Mouse (Mus musculus): Measurements from ENCODE around the gene Zfp287. TPM values are rescaled to one million over a fixed set of nuclear protein-coding genes. Genes with fewer than 3 reads are reported as not detected.
A peak's percentile ranks its signal among the peaks of the same experiment; 100 is the strongest.

Zfp287 gene
- total and polyA plus RNA-seq, 2 experiments from 2014 or later, result 2.3 to 3.2 TPM

- TF ChIP-seq CTCF (IDR thresholded peaks at IDR 0.05; ENCODE audit: low read depth) (no peak), EP300 (IDR thresholded peaks at IDR 0.05; ENCODE audit: low read depth) (no peak)
- peak overlapping the region; percentile 36 for H3K4me2 ChIP-seq (ENCODE audit: low read depth, low read length)
- peaks cover 4% of the 10 kb centered on the region; the same call in 1 of the 2 replicates for H3K4me1 ChIP-seq (ENCODE audit: control insufficient read depth, insufficient read depth)
- H3K4me3 ChIP-seq (ENCODE audit: low read depth, low read length), result no peak overlapping the region
- no peak overlapping the region for H3K27ac ChIP-seq (ENCODE audit: low read depth)
- H3K9ac ChIP-seq (replicated peaks; ENCODE audit: low read depth, low read length), result no peak overlapping the region
- ATAC-seq (ENCODE audit: insufficient read depth, low read depth), result no peak
- H3K36me3 ChIP-seq (replicated peaks; ENCODE audit: control insufficient read depth, insufficient read depth, low read length), result peaks cover 13% of the 10 kb centered on the region; the same call in 1 of the 2 replicates
- 14% methylated on average over 12 of the region's 12 CpGs for WGBS
- DNase-seq (ENCODE audit: low spot score), result peak; percentile 12
- H3K27me3 ChIP-seq (ENCODE audit: control insufficient read depth, insufficient read depth, low read length), result no peaks in the 10 kb centered on the region
- H3K9me3 ChIP-seq (replicated peaks; ENCODE audit: control insufficient read depth, low read length), result no peaks in the 10 kb centered on the region
These were observed 62.2 kb downstream of the Zfp287 start for GRCm38 (mm10) chr11:62669471-62669870.

- Histone ChIP-seq H3K9me3 (replicated peaks; ENCODE audit: control insufficient read depth, low read length) (no peaks in the 10 kb centered on the region), H3K4me3 (ENCODE audit: low read depth, low read length) (no peak overlapping the region), H3K36me3 (replicated peaks; ENCODE audit: control insufficient read depth, insufficient read depth, low read length) (peaks cover 13% of the 10 kb centered on the region; the same call in 1 of the 2 replicates), H3K4me2 (ENCODE audit: low read depth, low read length) (no peak overlapping the region), H3K27me3 (ENCODE audit: control insufficient read depth, insufficient read depth, low read length) (no peaks in the 10 kb centered on the region), H3K27ac (ENCODE audit: low read depth) (no peak overlapping the region), H3K4me1 (ENCODE audit: control insufficient read depth, insufficient read depth) (peaks cover 4% of the 10 kb centered on the region; the same call in 1 of the 2 replicates), H3K9ac (replicated peaks; ENCODE audit: low read depth, low read length) (no peak overlapping the region)
- ATAC-seq (ENCODE audit: insufficient read depth, low read depth) (no peak), DNase-seq (ENCODE audit: low spot score) (no peak)
- 83% methylated on average over 5 of the region's 5 CpGs for WGBS
- TF ChIP-seq CTCF (IDR thresholded peaks at IDR 0.05; ENCODE audit: low read depth) (no peak), EP300 (IDR thresholded peaks at IDR 0.05; ENCODE audit: low read depth) (no peak)
These were observed 62.7 kb downstream of the Zfp287 start for GRCm38 (mm10) chr11:62668986-62669385.

- WGBS, result 68% methylated on average over 6 of the region's 6 CpGs
- H3K4me2 ChIP-seq (ENCODE audit: low read depth, low read length), result no peak overlapping the region
- DNase-seq (ENCODE audit: low spot score), result no peak
These were observed 67.5 kb downstream of the Zfp287 start for GRCm38 (mm10) chr11:62664250-62664649.

GRCm38 (mm10) chr11:62660885-62661284, 70.8 kb downstream of the Zfp287 start:
- H3K9ac ChIP-seq (replicated peaks; ENCODE audit: low read depth, low read length), result no peak overlapping the region
- H3K36me3 ChIP-seq (replicated peaks; ENCODE audit: control insufficient read depth, insufficient read depth, low read length), result peaks cover 12% of the 10 kb centered on the region; the same call in 1 of the 2 replicates
- peaks cover 5% of the 10 kb centered on the region; the same call in 1 of the 2 replicates for H3K4me1 ChIP-seq (ENCODE audit: control insufficient read depth, insufficient read depth)
- H3K9me3 ChIP-seq (replicated peaks; ENCODE audit: control insufficient read depth, low read length), result no peaks in the 10 kb centered on the region
- no peaks in the 10 kb centered on the region for H3K27me3 ChIP-seq (ENCODE audit: control insufficient read depth, insufficient read depth, low read length)
- WGBS, result 45% methylated on average over 4 of the region's 4 CpGs
- TF ChIP-seq CTCF (IDR thresholded peaks at IDR 0.05; ENCODE audit: low read depth), result no peak
- H3K4me3 ChIP-seq (ENCODE audit: low read depth, low read length), result no peak overlapping the region
- H3K4me2 ChIP-seq (ENCODE audit: low read depth, low read length), result no peak overlapping the region
- ATAC-seq (ENCODE audit: insufficient read depth, low read depth) (no peak), DNase-seq (ENCODE audit: low spot score) (no peak)
- H3K27ac ChIP-seq (ENCODE audit: low read depth), result no peak overlapping the region

More at GRCm38 (mm10) chr11:62664250-62664649, 67.5 kb downstream of the Zfp287 start:
- no peaks in the 10 kb centered on the region for H3K4me1 ChIP-seq (ENCODE audit: control insufficient read depth, insufficient read depth)
- no peak overlapping the region for H3K9ac ChIP-seq (replicated peaks; ENCODE audit: low read depth, low read length)
- no peaks in the 10 kb centered on the region for H3K9me3 ChIP-seq (replicated peaks; ENCODE audit: control insufficient read depth, low read length)
- no peaks in the 10 kb centered on the region for H3K27me3 ChIP-seq (ENCODE audit: control insufficient read depth, insufficient read depth, low read length)
- H3K4me3 ChIP-seq (ENCODE audit: low read depth, low read length), result no peak overlapping the region
- peaks cover 13% of the 10 kb centered on the region; the same call in 1 of the 2 replicates for H3K36me3 ChIP-seq (replicated peaks; ENCODE audit: control insufficient read depth, insufficient read depth, low read length)
- TF ChIP-seq EP300 (IDR thresholded peaks at IDR 0.05; ENCODE audit: low read depth) (no peak), CTCF (IDR thresholded peaks at IDR 0.05; ENCODE audit: low read depth) (no peak)
- no peak overlapping the region for H3K27ac ChIP-seq (ENCODE audit: low read depth)
- ATAC-seq (ENCODE audit: insufficient read depth, low read depth), result no peak

- Histone ChIP-seq H3K36me3 (replicated peaks; ENCODE audit: control insufficient read depth, insufficient read depth, low read length) (no peaks in the 10 kb centered on the region), H3K4me2 (ENCODE audit: low read depth, low read length) (no peak overlapping the region), H3K9ac (replicated peaks; ENCODE audit: low read depth, low read length) (no peak overlapping the region), H3K4me1 (ENCODE audit: control insufficient read depth, insufficient read depth) (peaks cover 9% of the 10 kb centered on the region; the same call in 1 of the 2 replicates), H3K9me3 (replicated peaks; ENCODE audit: control insufficient read depth, low read length) (no peaks in the 10 kb centered on the region), H3K27ac (ENCODE audit: low read depth) (no peak overlapping the region), H3K4me3 (ENCODE audit: low read depth, low read length) (no peak overlapping the region), H3K27me3 (ENCODE audit: control insufficient read depth, insufficient read depth, low read length) (no peaks in the 10 kb centered on the region)
- no peak for DNase-seq (ENCODE audit: low spot score)
- no peak for TF ChIP-seq CTCF (IDR thresholded peaks at IDR 0.05; ENCODE audit: low read depth)
- TF ChIP-seq EP300 (IDR thresholded peaks at IDR 0.05; ENCODE audit: low read depth), result no peak
- no peak for ATAC-seq (ENCODE audit: insufficient read depth, low read depth)
- WGBS, result 91% methylated on average over 3 of the region's 3 CpGs
These were observed 79.6 kb downstream of the Zfp287 start for GRCm38 (mm10) chr11:62652080-62652479.

GRCm38 (mm10) chr11:62651563-62651962, 80.1 kb downstream of the Zfp287 start:
- Histone ChIP-seq H3K27ac (ENCODE audit: low read depth) (no peak overlapping the region), H3K9ac (replicated peaks; ENCODE audit: low read depth, low read length) (no peak overlapping the region), H3K36me3 (replicated peaks; ENCODE audit: control insufficient read depth, insufficient read depth, low read length) (no peaks in the 10 kb centered on the region), H3K4me2 (ENCODE audit: low read depth, low read length) (no peak overlapping the region), H3K9me3 (replicated peaks; ENCODE audit: control insufficient read depth, low read length) (no peaks in the 10 kb centered on the region), H3K4me1 (ENCODE audit: control insufficient read depth, insufficient read depth) (peaks cover 14% of the 10 kb centered on the region), H3K4me3 (ENCODE audit: low read depth, low read length) (no peak overlapping the region), H3K27me3 (ENCODE audit: control insufficient read depth, insufficient read depth, low read length) (no peaks in the 10 kb centered on the region)
- DNase-seq (ENCODE audit: low spot score), result no peak
- ATAC-seq (ENCODE audit: insufficient read depth, low read depth), result no peak
- TF ChIP-seq EP300 (IDR thresholded peaks at IDR 0.05; ENCODE audit: low read depth) (no peak), CTCF (IDR thresholded peaks at IDR 0.05; ENCODE audit: low read depth) (no peak)
- WGBS, result 76% methylated on average over 3 of the region's 3 CpGs

Other genes with a start within 250 kb of the Zfp287 start
- 19.1 and 111 TPM in 2 replicates for gene Cenpv, start 192.6 kb downstream of the Zfp287 start, total RNA-seq (2014; rRNA removed; ENCODE audit: low replicate concordance)
- gene Cenpv, start 192.6 kb downstream of the Zfp287 start, polyA plus RNA-seq (2015; fragmentation: Nextera tagmentation; extraction: Ambion mirVana), result 13.1 and 14.6 TPM in 2 replicates
- gene Ubb, start 180.7 kb downstream of the Zfp287 start, total RNA-seq (2014; rRNA removed; ENCODE audit: low replicate concordance), result 704 and 828 TPM in 2 replicates
- 1,871 and 2,053 TPM in 2 replicates for gene Ubb, start 180.7 kb downstream of the Zfp287 start, polyA plus RNA-seq (2015; fragmentation: Nextera tagmentation; extraction: Ambion mirVana)
- 6.4 and 7.7 TPM in 2 replicates for gene Trpv2, start 157.4 kb downstream of the Zfp287 start, total RNA-seq (2014; rRNA removed; ENCODE audit: low replicate concordance)
- 2.6 and 3.0 TPM in 2 replicates for gene Trpv2, start 157.4 kb downstream of the Zfp287 start, polyA plus RNA-seq (2015; fragmentation: Nextera tagmentation; extraction: Ambion mirVana)
- gene Lrrc75a, start 83.4 kb downstream of the Zfp287 start, total RNA-seq (2014; rRNA removed; ENCODE audit: low replicate concordance), result 33.6 and 33.9 TPM in 2 replicates
- gene Lrrc75a, start 83.4 kb downstream of the Zfp287 start, polyA plus RNA-seq (2015; fragmentation: Nextera tagmentation; extraction: Ambion mirVana), result 9.3 and 9.6 TPM in 2 replicates
- 11.1 and 36.0 TPM in 2 replicates for gene Mmgt2, start 83.2 kb downstream of the Zfp287 start, total RNA-seq (2014; rRNA removed; ENCODE audit: low replicate concordance)
- 38.9 and 40.6 TPM in 2 replicates for gene Mmgt2, start 83.2 kb downstream of the Zfp287 start, polyA plus RNA-seq (2015; fragmentation: Nextera tagmentation; extraction: Ambion mirVana)
- gene Gm10428, start 21.2 kb upstream of the Zfp287 start, total RNA-seq (2014; rRNA removed; ENCODE audit: low replicate concordance), result not detected in 2 replicates
- gene Gm10428, start 21.2 kb upstream of the Zfp287 start, polyA plus RNA-seq (2015; fragmentation: Nextera tagmentation; extraction: Ambion mirVana), result not detected in 2 replicates
- 2.0 and 3.5 TPM in 2 replicates for gene Zfp286, start 57.6 kb upstream of the Zfp287 start, total RNA-seq (2014; rRNA removed; ENCODE audit: low replicate concordance)
- 3.3 and 3.5 TPM in 2 replicates for gene Zfp286, start 57.6 kb upstream of the Zfp287 start, polyA plus RNA-seq (2015; fragmentation: Nextera tagmentation; extraction: Ambion mirVana)
- gene Trim16, start 88.3 kb upstream of the Zfp287 start, total RNA-seq (2014; rRNA removed; ENCODE audit: low replicate concordance), result 2.9 and 4.5 TPM in 2 replicates
- gene Trim16, start 88.3 kb upstream of the Zfp287 start, polyA plus RNA-seq (2015; fragmentation: Nextera tagmentation; extraction: Ambion mirVana), result 3.0 and 4.0 TPM in 2 replicates
- gene Fbxw10, start 115.2 kb upstream of the Zfp287 start, total RNA-seq (2014; rRNA removed; ENCODE audit: low replicate concordance), result 0.15 TPM in 1 of 2 replicates, not detected in the other
- gene Fbxw10, start 115.2 kb upstream of the Zfp287 start, polyA plus RNA-seq (2015; fragmentation: Nextera tagmentation; extraction: Ambion mirVana), result 0.26 and 0.32 TPM in 2 replicates
- gene Tvp23b, start 147.6 kb upstream of the Zfp287 start, total RNA-seq (2014; rRNA removed; ENCODE audit: low replicate concordance), result 26.3 and 27.4 TPM in 2 replicates
- gene Tvp23b, start 147.6 kb upstream of the Zfp287 start, polyA plus RNA-seq (2015; fragmentation: Nextera tagmentation; extraction: Ambion mirVana), result 39.0 and 47.0 TPM in 2 replicates
- gene Cdrt4, start 219.3 kb upstream of the Zfp287 start, total RNA-seq (2014; rRNA removed; ENCODE audit: low replicate concordance), result not detected in 2 replicates
- gene Cdrt4, start 219.3 kb upstream of the Zfp287 start, polyA plus RNA-seq (2015; fragmentation: Nextera tagmentation; extraction: Ambion mirVana), result 0.16 TPM in 1 of 2 replicates, not detected in the other

All from heart, postnatal 0 days (tissue).